Mouse (Mus musculus): ENCODE data around the gene Grasp.

Gene Grasp

GRCm38 (mm10) chr15:101278589-101278988 lies 54.6 kb downstream of the Grasp start:
- DNase-seq = no peak

GRCm38 (mm10) chr15:101279430-101279999 lies 55.5 kb downstream of the Grasp start:
- DNase-seq = no peak

All from right cerebral cortex, postnatal 25 days (tissue).